Mouse (Mus musculus) heart, postnatal 0 days (tissue): ENCODE results near the gene Bcor.

Source experiments
- CTCF ChIP-seq: IDR thresholded peaks from 2 replicates; pipeline ENCODE4 v1.5.1; 2016; ENCODE audit warnings: antibody characterized with exemption, control low read depth, low read depth
- EP300 ChIP-seq: IDR thresholded peaks from 2 replicates; pipeline ENCODE4 v1.6.1; 2016; ENCODE audit warnings: antibody characterized with exemption, low read depth

GRCm38 (mm10) chrX:12164591-12165529, 4.7 kb upstream of the Bcor start:
- TF ChIP-seq CTCF (no peak), EP300 (0 out of 2 replicates have a peak, but pooled peaks have one; percentile 25)
